Mouse (Mus musculus): ENCODE results near the gene Gna11.

DNA sequence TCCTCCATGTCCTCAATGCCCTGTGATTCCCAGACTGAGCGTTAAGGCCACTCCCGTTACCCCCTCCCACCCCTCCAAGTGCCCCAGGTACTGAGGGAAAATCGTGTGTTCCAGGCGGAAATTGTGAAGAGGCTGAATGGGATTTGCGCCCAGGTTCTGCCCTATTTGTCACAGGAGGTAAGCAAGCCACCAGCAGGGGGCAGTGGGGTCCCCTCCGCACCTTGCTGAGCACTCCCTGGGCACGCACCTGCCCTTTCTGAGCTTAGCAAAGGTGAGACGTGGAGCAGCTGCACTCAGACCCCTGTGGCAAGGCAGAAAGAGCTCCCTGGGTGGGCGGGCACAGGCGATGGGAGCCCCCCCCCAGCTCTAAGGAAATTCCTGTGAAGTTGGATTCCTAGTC is 19.7 kb upstream of the Gna11 start:
- TF ChIP-seq CTCF (IDR thresholded peaks at IDR 0.05; ENCODE audit: low read depth, low read length): peak; percentile 86
- no peak for TF ChIP-seq POLR2A (IDR thresholded peaks at IDR 0.05; ENCODE audit: insufficient read depth, low read length)
